Mouse (Mus musculus) layer of hippocampus, adult 9-10 months (tissue): Measurements from ENCODE around the gene Ppp2r3c.
"Not testable (repeated sequence)": the region's sequence is repeated elsewhere in the genome, so short reads cannot be mapped to it uniquely, and the experiment has no call there.

Source experiments
- DNase-seq: peaks from one replicate; pipeline ENCODE4 v3.0.0; 2022; ENCODE audit warnings: low spot score

Ppp2r3c gene

DNA sequence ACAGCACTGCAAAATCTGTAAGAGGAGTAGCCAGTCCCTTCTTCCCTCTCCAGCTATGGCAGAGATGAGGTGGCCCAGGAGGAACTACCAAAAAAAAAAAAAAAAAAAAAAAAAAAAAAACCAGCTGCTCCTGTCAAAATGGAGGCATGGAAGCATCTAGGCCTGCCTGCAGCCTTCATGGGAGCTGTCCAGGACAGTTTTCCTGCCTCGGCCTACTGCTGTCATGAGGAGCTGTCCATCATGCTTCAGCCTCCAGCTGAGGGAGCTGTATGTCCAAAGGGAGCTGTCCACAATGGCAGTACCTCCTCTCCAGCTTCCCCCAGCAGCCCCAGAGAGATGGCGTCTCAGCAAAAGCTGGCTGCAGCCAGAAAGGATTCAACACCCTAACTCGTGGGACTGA, 30.6 kb downstream of the Ppp2r3c start:
- DNase-seq: no peak

- DNase-seq: not testable (repeated sequence)
Observed at GRCm38 (mm10) chr12:55263385-55263784, 39.4 kb downstream of the Ppp2r3c start.

DNA sequence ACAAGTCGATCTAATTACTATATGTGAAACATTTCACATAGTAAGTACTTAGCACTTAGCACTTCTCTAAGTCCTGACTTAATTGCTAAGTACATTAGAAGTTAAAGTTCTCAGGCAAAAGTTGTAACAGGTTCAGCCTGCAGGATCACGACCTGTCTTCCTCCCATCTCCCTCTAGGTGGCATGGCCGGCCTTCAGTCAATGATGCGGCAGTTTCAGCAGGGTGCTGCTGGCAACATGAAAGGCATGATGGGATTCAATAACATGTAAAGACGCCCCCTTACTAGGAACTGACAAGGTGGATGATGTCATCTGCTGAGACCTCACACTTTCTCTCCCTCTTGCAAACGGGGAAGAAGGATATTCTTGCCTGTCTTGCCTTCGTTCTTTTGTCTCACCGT, 40.8 kb downstream of the Ppp2r3c start:
- DNase-seq: not testable (repeated sequence)

GRCm38 (mm10) chr12:55242243-55242642, 60.6 kb downstream of the Ppp2r3c start:
- DNase-seq: not testable (repeated sequence)

DNA sequence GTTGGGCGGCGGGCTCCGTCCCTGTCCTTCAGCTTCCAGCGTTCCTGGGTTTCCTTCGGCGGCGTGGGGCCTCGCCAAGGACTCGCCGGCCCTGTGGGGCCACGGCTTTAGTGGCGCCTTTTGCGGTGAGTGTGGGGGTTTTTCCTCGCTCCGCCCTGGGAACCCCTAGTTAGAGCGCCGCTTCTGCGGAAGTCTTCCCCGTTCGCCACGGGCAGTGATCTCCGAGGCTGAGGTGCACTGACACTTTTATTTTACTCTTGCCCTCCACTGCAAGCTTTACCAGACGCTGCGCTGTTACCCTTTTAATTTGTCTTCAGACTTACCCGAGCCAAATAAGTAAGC, 72.3 kb downstream of the Ppp2r3c start:
- DNase-seq: not testable (repeated sequence)

DNA sequence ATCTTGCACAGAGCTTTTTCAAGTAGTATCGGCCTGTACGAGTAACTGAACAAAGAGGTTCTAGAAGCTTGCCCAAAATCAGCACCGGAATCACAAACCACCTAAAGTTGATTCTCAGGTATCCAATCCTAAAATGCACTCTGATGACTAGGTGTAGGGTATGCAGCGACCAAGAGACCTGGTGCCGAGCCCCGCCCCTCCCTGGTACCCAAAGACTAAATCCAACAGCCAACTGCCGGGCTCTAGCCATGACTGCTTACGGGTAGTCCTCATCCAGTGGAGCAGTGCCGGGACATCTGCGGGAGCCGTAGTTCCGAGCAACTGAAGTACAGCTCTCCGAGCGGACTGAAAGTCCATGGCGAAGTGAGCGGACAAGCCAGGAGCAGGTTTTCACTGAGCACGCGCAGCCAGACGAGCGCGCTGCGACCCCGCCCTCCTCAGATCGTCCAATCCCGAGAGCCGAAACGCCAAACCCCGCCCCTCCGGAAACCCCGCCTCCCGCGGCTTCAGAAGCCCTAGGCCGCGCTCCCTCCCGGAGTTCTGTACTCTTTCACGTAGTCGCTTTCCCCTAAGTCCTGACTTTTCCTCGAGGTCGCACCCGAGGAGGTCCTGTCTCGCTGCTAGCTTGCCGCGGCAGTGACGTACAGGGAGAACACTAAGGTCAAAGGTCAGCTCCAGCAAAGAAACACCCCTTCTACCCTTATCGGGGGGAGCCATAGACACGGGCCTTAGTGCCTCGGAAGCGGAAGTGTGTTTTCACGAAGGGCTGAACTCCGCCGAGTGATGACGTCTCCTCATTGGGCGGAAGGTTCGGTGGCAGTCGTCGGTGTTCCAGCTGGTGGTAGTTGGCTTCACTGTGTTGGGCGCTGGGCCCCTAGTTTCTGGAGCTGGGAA, 72.9 kb downstream of the Ppp2r3c start, which contains the start of gene Srp54c:
TSS of gene Srp54c (plus strand) at position 543 of the 894 bp plus-strand sequence.
- DNase-seq: not testable (repeated sequence)
